Mouse (Mus musculus): ENCODE measurements around the gene Rtp4.

GRCm38 (mm10) chr16:23520235-23520871 lies at the start of gene Rtp4, which contains the start of gene Masp1:
- TF ChIP-seq GATA1 (IDR thresholded peaks at IDR 0.05; ENCODE audit: borderline replicate concordance, low read length) (no peak), FLI1 (IDR thresholded peaks at IDR 0.05; ENCODE audit: low read length) (no peak)

Data from megakaryocyte, embryonic 14.5 days (primary cell).